Mouse (Mus musculus) liver, postnatal 0 days (tissue): ENCODE results near the gene Adamts10. TPM values are rescaled to one million over a fixed set of nuclear protein-coding genes. Genes with fewer than 3 reads are reported as not detected.

ENCODE experiments used
- ATAC-seq: fragments of 200-750 bp; cut with Nextera tagmentation; 2 replicates; pipeline ENCODE4 v1.8.0; 2017; ENCODE audit warnings: mild to moderate bottlenecking, moderate library complexity
- DNase-seq: peaks from one replicate; pipeline ENCODE4 v3.0.0-alpha.2; 2016
- H3K27ac ChIP-seq: fragments of 300-500 bp; sonication (generic); 2 replicates; pipeline ENCODE4 v1.5.1; 2014; ENCODE audit warnings: antibody characterized with exemption, moderate library complexity, mild to moderate bottlenecking, low read depth
- H3K27me3 ChIP-seq: fragments of 300-500 bp; sonication (generic); 2 replicates; pipeline ENCODE4 v1.6.1; 2014; ENCODE audit warnings: low read length, control low read depth, mixed read lengths; ENCODE audit not compliant: insufficient read depth
- H3K36me3 ChIP-seq: fragments of 300-500 bp; sonication (generic); replicated peaks from 2 replicates; pipeline ENCODE4 v1.6.1; 2014; ENCODE audit warnings: mild to moderate bottlenecking, control low read depth, low read length, moderate library complexity, mixed read lengths; ENCODE audit not compliant: insufficient read depth
- H3K4me1 ChIP-seq: fragments of 300-500 bp; sonication (generic); 2 replicates; pipeline ENCODE4 v1.6.1; 2014; ENCODE audit warnings: antibody characterized with exemption, mild to moderate bottlenecking, control low read depth; ENCODE audit not compliant: insufficient read depth
- H3K4me2 ChIP-seq: fragments of 300-500 bp; sonication (generic); 2 replicates; pipeline ENCODE4 v1.6.1; 2014; ENCODE audit warnings: low read depth, mild to moderate bottlenecking, low read length, moderate library complexity, mixed read lengths
- H3K4me3 ChIP-seq: fragments of 300-500 bp; sonication (generic); 2 replicates; pipeline ENCODE4 v1.5.1; 2014; ENCODE audit warnings: low read depth, low read length
- H3K9ac ChIP-seq: fragments of 300-500 bp; sonication (generic); replicated peaks from 2 replicates; pipeline ENCODE4 v1.6.1; 2014; ENCODE audit warnings: mild to moderate bottlenecking, moderate library complexity
- H3K9me3 ChIP-seq: fragments of 300-500 bp; sonication (generic); 2 replicates; pipeline ENCODE4 v1.6.1; 2016; ENCODE audit warnings: mild to moderate bottlenecking, control low read depth, low read length, mixed read lengths
- CTCF ChIP-seq: sonication (generic); IDR thresholded peaks from 2 replicates; pipeline ENCODE4 v1.5.1; 2016; ENCODE audit warnings: antibody characterized with exemption, low read depth
- EP300 ChIP-seq: IDR thresholded peaks from 2 replicates; pipeline ENCODE4 v1.6.1; 2016; ENCODE audit warnings: antibody characterized with exemption, low read depth, mild to moderate bottlenecking
- WGBS: fragments of 180-500 bp; shearing (Covaris S2); extraction: QIAGEN DNeasy Blood & Tissue Kit; methylation state at CpG from one replicate; pipeline ENCODE4 v1.1.7; 2014; ENCODE audit not compliant: insufficient replicate concordance; 5-methylcytosine and 5-hydroxymethylcytosine counted together
- polyA plus RNA-seq: library from polyadenylated mRNA; unstranded; fragments of >200 nt; fragmentation: Nextera tagmentation; extraction: Ambion mirVana; gene quantifications from 2 replicates; pipeline ENCODE4 v1.2.1, GENCODE M21; 2015

Adamts10 gene
- polyA plus RNA-seq, 1 experiment from 2014 or later, result 3.5 TPM

DNA sequence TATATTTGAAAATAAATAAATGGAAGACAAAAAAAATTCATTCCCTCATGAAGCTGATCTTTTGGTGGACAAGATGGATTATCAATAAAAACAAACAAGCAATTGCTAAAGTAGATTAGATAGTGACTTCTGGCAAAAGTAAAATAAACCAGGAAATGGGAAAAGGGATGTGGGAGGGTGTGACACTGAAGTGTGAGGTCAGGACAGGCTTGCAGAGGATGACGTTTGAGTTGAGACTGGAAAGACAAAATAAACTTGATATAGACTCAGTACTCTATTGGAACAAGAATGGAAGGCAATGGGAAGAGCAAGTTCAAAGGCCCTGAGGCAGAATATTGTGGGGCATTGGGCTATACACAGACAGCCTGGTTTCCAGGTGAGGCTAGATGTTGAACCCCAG lies 3.6 kb upstream of the Adamts10 start:
- 18% methylated on average over 1 of the region's 1 CpGs for WGBS
- Histone ChIP-seq H3K4me2 (no peak overlapping the region), H3K27ac (no peak overlapping the region), H3K4me3 (no peak overlapping the region), H3K9ac (no peak overlapping the region), H3K9me3 (no peaks in the 10 kb centered on the region), H3K36me3 (no peaks in the 10 kb centered on the region), H3K27me3 (no peaks in the 10 kb centered on the region), H3K4me1 (peaks cover 4% of the 10 kb centered on the region)
- DNase-seq (no peak), ATAC-seq (no peak)
- no peak for TF ChIP-seq EP300
- no peak for TF ChIP-seq CTCF

DNA sequence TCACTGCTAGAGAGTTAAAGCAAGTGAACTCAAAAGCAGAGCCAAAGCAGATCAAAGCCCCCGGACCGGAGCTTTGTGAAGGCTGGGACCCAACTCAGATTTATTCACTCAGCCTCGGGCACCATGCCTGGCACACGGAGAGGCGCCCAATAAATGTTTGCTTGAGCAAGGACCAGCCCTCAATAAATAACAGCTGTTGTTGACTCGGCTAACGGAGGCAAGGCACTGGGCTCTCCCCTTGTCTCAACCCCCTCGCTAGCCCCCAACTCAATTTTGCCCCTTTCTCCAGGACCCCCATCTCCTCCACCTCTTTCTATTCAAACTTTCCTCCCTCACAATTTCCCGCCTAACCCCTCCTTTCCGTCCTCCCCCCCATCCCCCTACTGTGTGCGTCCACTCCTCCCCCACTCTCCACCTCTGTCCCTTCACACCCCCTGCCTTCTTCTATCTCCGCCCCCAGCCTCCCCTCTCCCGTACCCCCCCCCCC lies 530 bp upstream of the Adamts10 start:
- H3K9ac ChIP-seq, result peak overlapping the region; percentile 55
- peak overlapping the region; percentile 51 for H3K4me3 ChIP-seq
- 8% methylated on average over 13 of the region's 13 CpGs for WGBS
- DNase-seq (no peak), ATAC-seq (peak; percentile 38; the same call in 1 of the 2 replicates)
- H3K4me2 ChIP-seq, result peak overlapping the region; percentile 64
- H3K27ac ChIP-seq, result 0 out of 2 replicates have a peak overlapping the region, but pooled peaks have one; percentile 35
- no peaks in the 10 kb centered on the region; the same call in 1 of the 2 replicates for H3K36me3 ChIP-seq
- H3K27me3 ChIP-seq, result no peaks in the 10 kb centered on the region
- H3K4me1 ChIP-seq, result peaks cover 4% of the 10 kb centered on the region
- TF ChIP-seq EP300, result no peak
- no peak for TF ChIP-seq CTCF
- no peaks in the 10 kb centered on the region for H3K9me3 ChIP-seq

DNA sequence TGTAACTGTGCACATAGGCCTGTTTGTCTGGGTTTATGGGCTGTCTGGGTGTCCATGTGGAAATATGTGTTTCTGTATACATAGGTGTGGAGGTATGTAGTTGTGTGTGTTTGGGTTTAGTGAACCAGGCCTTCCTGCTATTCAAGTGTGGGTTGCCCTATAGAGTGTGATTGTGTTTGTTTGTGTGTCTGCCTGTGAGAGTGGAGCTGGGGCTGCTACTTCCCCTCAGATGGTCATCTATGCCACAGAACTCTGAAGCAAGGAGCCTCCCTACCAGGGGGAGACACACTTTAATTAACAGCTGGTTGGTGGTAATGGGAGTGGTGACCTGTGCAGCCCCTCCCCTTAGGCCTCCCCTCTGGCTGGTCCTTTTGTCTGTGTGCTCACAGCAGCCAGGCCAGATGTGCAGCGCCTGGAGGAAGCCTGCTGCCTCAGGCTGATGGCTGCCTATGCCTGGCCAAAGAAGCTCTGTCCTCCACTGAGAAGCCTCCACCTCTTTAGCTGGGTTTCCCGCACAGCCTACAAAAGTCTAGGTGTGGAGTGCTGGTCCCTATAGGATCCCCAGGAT lies 886 bp downstream of the Adamts10 start:
- Histone ChIP-seq H3K9me3 (no peaks in the 10 kb centered on the region), H3K27me3 (no peaks in the 10 kb centered on the region), H3K4me2 (peak overlapping the region; percentile 64), H3K4me3 (peak overlapping the region; percentile 51), H3K4me1 (peaks cover 4% of the 10 kb centered on the region), H3K27ac (no peak overlapping the region), H3K36me3 (no peaks in the 10 kb centered on the region; the same call in 1 of the 2 replicates), H3K9ac (peak overlapping the region; percentile 55)
- ATAC-seq (no peak), DNase-seq (no peak)
- 24% methylated on average over 2 of the region's 2 CpGs for WGBS
- TF ChIP-seq CTCF, result no peak
- no peak for TF ChIP-seq EP300

DNA sequence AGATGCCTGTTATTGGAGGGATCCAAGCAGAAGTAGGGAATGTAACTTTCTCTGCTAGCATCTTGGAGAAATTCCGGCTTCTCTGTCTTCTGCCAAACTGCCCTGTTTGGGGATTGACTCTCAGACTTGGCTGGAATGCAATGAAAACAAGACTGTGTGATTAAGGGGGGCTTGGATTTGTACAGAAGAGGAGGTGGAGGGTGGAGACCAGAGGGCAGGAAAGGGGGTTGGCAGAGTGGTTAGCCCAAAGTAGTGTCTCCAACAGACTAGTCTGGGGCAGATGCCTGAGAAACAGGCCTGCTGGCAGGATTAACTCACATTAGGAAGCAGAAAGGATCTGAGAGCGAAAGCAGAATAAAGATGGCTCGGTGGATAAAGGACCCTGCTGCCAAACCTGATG lies 2.5 kb downstream of the Adamts10 start:
- Histone ChIP-seq H3K36me3 (peaks cover 5% of the 10 kb centered on the region; the same call in 1 of the 2 replicates), H3K4me1 (peaks cover 4% of the 10 kb centered on the region), H3K9me3 (no peaks in the 10 kb centered on the region), H3K27me3 (no peaks in the 10 kb centered on the region), H3K9ac (no peak overlapping the region), H3K4me2 (no peak overlapping the region), H3K27ac (no peak overlapping the region), H3K4me3 (no peak overlapping the region)
- ATAC-seq, result no peak
- no peak for TF ChIP-seq EP300
- TF ChIP-seq CTCF, result no peak
- 75% methylated on average over 3 of the region's 3 CpGs for WGBS
- DNase-seq, result no peak

DNA sequence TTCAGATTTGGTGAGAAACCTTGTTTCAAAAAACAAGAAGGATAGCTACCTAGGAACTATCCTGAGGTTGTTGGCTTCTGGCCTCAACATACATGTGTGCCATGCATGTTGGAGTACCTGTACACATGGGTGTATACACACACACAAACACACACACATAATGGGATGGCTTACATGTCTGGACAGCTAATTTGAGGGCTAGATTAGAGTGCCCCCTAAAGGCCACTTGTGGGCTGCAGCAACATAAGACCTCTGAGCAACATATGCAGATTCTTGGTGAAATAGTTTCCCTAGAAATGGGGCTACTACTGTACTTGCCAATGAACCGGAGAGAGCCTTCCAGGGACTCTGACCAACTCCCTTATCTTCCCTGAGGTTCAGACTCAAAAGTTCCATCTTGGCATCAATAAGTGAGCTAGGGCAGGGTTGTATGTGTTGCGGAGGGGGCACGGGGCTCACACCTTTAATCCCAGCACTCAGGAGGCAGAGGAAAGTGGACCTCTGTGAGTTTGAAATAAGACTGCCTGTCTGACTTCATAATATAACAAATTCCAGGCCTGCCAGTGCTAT lies 15.2 kb downstream of the Adamts10 start:
- TF ChIP-seq EP300, result no peak
- peak; percentile 84 for TF ChIP-seq CTCF
- H3K4me3 ChIP-seq, result no peak overlapping the region
- peak; percentile 49 for DNase-seq
- no peak overlapping the region for H3K9ac ChIP-seq
- no peak for ATAC-seq
- no peaks in the 10 kb centered on the region for H3K9me3 ChIP-seq
- H3K27me3 ChIP-seq, result no peaks in the 10 kb centered on the region
- H3K36me3 ChIP-seq, result no peaks in the 10 kb centered on the region; the same call in 1 of the 2 replicates
- H3K27ac ChIP-seq, result no peak overlapping the region
- no peak overlapping the region for H3K4me2 ChIP-seq
- H3K4me1 ChIP-seq, result no peaks in the 10 kb centered on the region
- 84% methylated on average over 3 of the region's 3 CpGs for WGBS

DNA sequence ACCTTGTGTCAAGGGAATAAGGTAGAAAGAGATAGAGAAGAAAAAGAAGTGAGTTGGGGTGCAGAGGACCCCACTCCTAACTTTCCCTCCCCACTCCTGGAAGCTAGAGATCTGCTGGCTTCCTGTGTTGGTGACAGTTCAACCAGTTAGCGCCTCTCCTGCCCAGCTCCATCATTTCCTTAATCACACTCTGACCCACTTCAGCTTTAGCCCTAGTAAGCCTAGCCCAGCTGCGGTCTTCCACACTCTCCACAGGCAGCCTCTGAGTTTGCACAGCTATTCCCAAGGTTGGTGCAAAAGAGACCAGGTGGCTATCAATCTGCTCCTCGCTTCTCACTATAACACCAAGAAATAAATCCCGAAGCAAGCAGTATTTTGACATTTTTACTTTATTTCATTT lies 15.9 kb downstream of the Adamts10 start:
- no peaks in the 10 kb centered on the region for H3K4me1 ChIP-seq
- H3K27ac ChIP-seq, result no peak overlapping the region
- DNase-seq (no peak), ATAC-seq (no peak)
- no peaks in the 10 kb centered on the region; the same call in 1 of the 2 replicates for H3K36me3 ChIP-seq
- H3K4me3 ChIP-seq, result no peak overlapping the region
- H3K27me3 ChIP-seq, result no peaks in the 10 kb centered on the region
- H3K4me2 ChIP-seq, result no peak overlapping the region
- H3K9me3 ChIP-seq, result no peaks in the 10 kb centered on the region
- H3K9ac ChIP-seq, result no peak overlapping the region
- TF ChIP-seq EP300 (no peak), CTCF (no peak)
- 87% methylated on average over 4 of the region's 4 CpGs for WGBS
